Mouse (Mus musculus): ENCODE data around the gene Tcp11l2.

- TF ChIP-seq POLR2A (IDR thresholded peaks at IDR 0.05; ENCODE audit: control insufficient read depth, extremely low read depth, insufficient read depth, low read length, poor library complexity) (no peak), CTCF (IDR thresholded peaks at IDR 0.05; ENCODE audit: borderline replicate concordance, control insufficient read depth, extremely low read depth, insufficient read depth, low read length, poor library complexity) (no peak)
These were observed 12.0 kb upstream of the Tcp11l2 start for GRCm38 (mm10) chr10:84564427-84564826.
